Mouse (Mus musculus) midbrain, embryonic 10.5 days (tissue): Measurements from ENCODE around the gene Serbp1. TPM values are rescaled to one million over a fixed set of nuclear protein-coding genes. Genes with fewer than 3 reads are reported as not detected.
"Not testable (repeated sequence)": the region's sequence is repeated elsewhere in the genome, so short reads cannot be mapped to it uniquely, and the experiment has no call there.

Source experiments
- DNase-seq: peaks from one replicate; pipeline ENCODE4 v3.0.0-alpha.2; 2017; ENCODE audit warnings: low spot score
- H3K27ac ChIP-seq: fragments of 300-500 bp; sonication (generic); replicated peaks from 2 replicates; pipeline ENCODE4 v1.5.1; 2016; ENCODE audit warnings: mild to moderate bottlenecking
- H3K27me3 ChIP-seq: fragments of 300-500 bp; sonication (generic); 2 replicates; pipeline ENCODE4 v1.6.1; 2016; ENCODE audit warnings: low read depth, mild to moderate bottlenecking; ENCODE audit not compliant: poor library complexity, severe bottlenecking
- H3K36me3 ChIP-seq: fragments of 300-500 bp; sonication (generic); 2 replicates; pipeline ENCODE4 v1.6.1; 2016; ENCODE audit warnings: mild to moderate bottlenecking, moderate library complexity
- H3K4me1 ChIP-seq: fragments of 300-500 bp; sonication (generic); 2 replicates; pipeline ENCODE4 v1.6.1; 2016
- H3K4me3 ChIP-seq: fragments of 300-500 bp; sonication (generic); 2 replicates; pipeline ENCODE4 v1.5.1; 2016; ENCODE audit warnings: mild to moderate bottlenecking, moderate library complexity
- H3K9me3 ChIP-seq: fragments of 300-500 bp; sonication (generic); replicated peaks from 2 replicates; pipeline ENCODE4 v1.6.1; 2016; ENCODE audit warnings: mild to moderate bottlenecking
- WGBS: fragments of 180-500 bp; shearing (Covaris S2); methylation state at CpG from one replicate; pipeline ENCODE4 v1.1.7; 2016; 5-methylcytosine and 5-hydroxymethylcytosine counted together
- polyA plus RNA-seq: library from polyadenylated mRNA; unstranded; fragments of >200 nt; fragmentation: Nextera tagmentation; extraction: Ambion mirVana; gene quantifications from 2 replicates; pipeline ENCODE4 v1.2.1, GENCODE M21; 2016

The Serbp1 gene
- polyA plus RNA-seq, 1 experiment from 2014 or later: 470 TPM

GRCm38 (mm10) chr6:67218566-67218965 lies 19.4 kb upstream of the Serbp1 start:
- DNase-seq: no peak
- H3K27me3 ChIP-seq: no peaks in the 10 kb centered on the region
- H3K9me3 ChIP-seq: no peaks in the 10 kb centered on the region
- H3K27ac ChIP-seq: no peak overlapping the region
- H3K4me1 ChIP-seq: no peaks in the 10 kb centered on the region
- H3K4me3 ChIP-seq: no peak overlapping the region
- no peaks in the 10 kb centered on the region for H3K36me3 ChIP-seq

GRCm38 (mm10) chr6:67219931-67220330 lies 18.0 kb upstream of the Serbp1 start:
- not testable (repeated sequence) for H3K4me1 ChIP-seq, H3K27ac ChIP-seq, H3K27me3 ChIP-seq, H3K36me3 ChIP-seq, DNase-seq, H3K9me3 ChIP-seq, H3K4me3 ChIP-seq
- 90% methylated on average over 14 of the region's 14 CpGs for WGBS

DNA sequence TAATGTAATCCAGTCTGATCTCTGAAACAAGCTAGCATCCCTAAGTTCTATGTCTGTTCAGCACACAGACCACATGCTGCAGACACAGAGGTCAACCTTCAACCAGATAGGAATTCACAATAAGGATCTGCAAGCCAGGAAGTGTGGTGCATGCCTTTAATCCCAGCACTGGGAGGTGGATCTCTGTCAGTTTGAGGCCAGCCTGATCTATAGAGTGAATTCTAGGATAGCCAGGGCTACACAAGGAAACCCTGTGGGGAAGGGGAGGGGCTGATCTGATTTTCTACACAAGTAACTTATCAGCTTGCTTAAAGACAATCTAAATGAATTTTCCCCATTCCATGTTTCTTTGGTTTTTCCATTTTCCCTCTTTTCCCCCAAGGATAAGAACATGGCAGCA lies 17.2 kb upstream of the Serbp1 start:
- no peak overlapping the region for H3K27ac ChIP-seq
- DNase-seq: no peak
- H3K36me3 ChIP-seq: no peaks in the 10 kb centered on the region
- no peaks in the 10 kb centered on the region for H3K27me3 ChIP-seq
- H3K4me1 ChIP-seq: no peaks in the 10 kb centered on the region
- H3K9me3 ChIP-seq: no peaks in the 10 kb centered on the region
- no peak overlapping the region for H3K4me3 ChIP-seq

DNA sequence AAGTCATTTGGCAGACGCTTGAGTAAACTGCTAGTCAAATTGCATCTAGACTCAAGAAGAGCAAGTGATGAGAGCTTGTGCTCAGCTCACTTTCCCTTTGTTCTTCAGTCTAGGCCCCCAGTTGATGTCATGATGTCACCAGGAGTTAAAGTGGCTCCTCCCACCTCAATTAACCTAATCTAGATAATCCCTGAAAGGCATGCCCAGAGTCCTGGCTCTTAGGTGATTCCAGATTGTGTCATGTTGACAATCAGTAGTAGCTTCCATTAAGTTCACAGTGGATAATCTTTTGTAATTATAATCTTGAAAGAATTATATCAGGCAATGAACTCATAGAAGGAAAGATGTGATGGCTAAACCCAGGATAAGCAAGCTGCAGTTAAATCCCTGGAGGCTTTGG lies 14.9 kb upstream of the Serbp1 start:
- Histone ChIP-seq H3K4me3 (no peak overlapping the region), H3K27ac (no peak overlapping the region), H3K27me3 (no peaks in the 10 kb centered on the region), H3K4me1 (no peaks in the 10 kb centered on the region), H3K36me3 (no peaks in the 10 kb centered on the region), H3K9me3 (no peaks in the 10 kb centered on the region)
- WGBS: 64% methylated on average over 1 of the region's 1 CpGs
- DNase-seq: no peak

DNA sequence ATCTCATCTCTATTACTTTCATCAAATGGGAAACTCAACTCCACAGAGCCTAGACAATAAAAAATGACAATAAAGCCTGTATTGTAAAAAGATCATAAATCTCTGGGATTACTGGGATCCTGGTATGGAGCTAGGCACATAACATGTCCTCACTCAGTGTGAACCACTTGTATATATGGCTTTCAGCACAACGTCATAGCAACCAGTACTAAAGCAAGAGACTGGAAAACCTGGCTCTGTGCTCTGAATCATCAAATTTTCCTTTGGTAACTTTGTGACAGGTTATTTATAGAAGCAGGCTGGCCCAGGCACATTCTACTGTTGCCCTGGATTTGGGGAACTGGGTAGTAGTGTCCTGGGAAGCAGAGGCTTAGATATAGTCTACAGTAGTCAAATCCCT lies 14.5 kb upstream of the Serbp1 start:
- H3K4me3 ChIP-seq: no peak overlapping the region
- WGBS: 86% methylated on average over 1 of the region's 1 CpGs
- no peaks in the 10 kb centered on the region for H3K27me3 ChIP-seq
- H3K36me3 ChIP-seq: no peaks in the 10 kb centered on the region
- DNase-seq: no peak
- H3K27ac ChIP-seq: no peak overlapping the region
- H3K4me1 ChIP-seq: peaks cover 3% of the 10 kb centered on the region
- H3K9me3 ChIP-seq: no peaks in the 10 kb centered on the region

- H3K4me1 ChIP-seq: peaks cover 8% of the 10 kb centered on the region
- no peak overlapping the region for H3K27ac ChIP-seq
- peaks cover 9% of the 10 kb centered on the region for H3K27me3 ChIP-seq
- no peak for DNase-seq
- no peaks in the 10 kb centered on the region for H3K9me3 ChIP-seq
- no peak overlapping the region for H3K4me3 ChIP-seq
- 69% methylated on average over 4 of the region's 4 CpGs for WGBS
- no peaks in the 10 kb centered on the region for H3K36me3 ChIP-seq
Observed at GRCm38 (mm10) chr6:67226286-67226685, 11.7 kb upstream of the Serbp1 start.

DNA sequence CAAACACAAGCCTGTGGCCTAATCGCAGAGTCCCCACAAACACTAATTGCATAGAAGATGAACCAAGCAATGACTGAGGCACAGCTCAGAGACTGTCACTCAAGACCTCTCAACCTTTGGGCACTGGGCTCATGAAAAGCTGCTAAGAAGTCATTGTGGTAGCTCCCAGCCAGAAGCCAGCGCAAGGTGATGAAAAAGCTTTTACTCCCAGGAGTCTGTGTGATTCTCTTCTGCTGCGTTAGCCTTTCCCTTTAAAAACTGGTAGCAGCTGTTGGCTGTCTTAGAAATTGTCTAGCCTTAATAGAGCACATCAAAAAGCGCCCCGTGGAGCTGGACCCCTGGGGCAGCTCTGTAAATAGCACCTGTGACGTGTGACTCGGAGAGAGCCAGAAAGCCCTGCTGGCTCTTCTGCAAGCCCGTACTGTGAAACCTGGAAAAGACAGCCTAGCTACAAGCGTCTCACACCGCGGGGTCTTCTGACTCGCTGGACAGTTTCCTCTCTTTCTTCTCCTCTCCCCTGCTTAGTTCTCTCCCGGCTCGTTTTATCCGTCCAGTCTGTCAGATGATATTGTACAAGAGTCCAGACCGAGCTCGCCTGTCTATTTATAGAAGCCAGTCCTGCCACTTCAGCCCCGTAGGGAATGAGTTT lies 9.4 kb upstream of the Serbp1 start:
- Histone ChIP-seq H3K4me3 (peak overlapping the region; percentile 20), H3K4me1 (peaks cover 8% of the 10 kb centered on the region), H3K36me3 (no peaks in the 10 kb centered on the region), H3K9me3 (no peaks in the 10 kb centered on the region), H3K27ac (no peak overlapping the region), H3K27me3 (peaks cover 9% of the 10 kb centered on the region)
- DNase-seq: peak; percentile 27
- WGBS: 22% methylated on average over 18 of the region's 18 CpGs

DNA sequence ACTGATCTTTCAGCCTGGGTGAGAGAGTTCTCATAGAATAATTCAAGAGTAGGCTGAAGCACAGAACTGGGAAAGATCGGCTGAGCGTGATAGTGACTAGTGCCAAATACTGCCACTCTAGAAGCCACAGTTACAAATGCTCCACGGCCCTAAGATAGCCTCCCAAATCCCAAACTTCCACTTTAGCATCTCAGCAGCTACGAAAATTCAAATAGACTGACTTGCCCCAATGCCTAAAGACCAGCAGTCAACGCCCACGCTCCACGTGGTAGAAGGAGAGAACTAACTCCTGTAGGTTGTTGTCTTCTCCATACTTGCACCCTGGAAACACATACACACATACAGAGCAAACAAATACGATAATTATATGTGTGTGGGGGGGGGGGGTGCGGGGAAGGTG lies 8.5 kb upstream of the Serbp1 start:
- Histone ChIP-seq H3K27ac (no peak overlapping the region), H3K9me3 (no peaks in the 10 kb centered on the region), H3K4me1 (peaks cover 8% of the 10 kb centered on the region), H3K36me3 (no peaks in the 10 kb centered on the region), H3K4me3 (no peak overlapping the region), H3K27me3 (peaks cover 9% of the 10 kb centered on the region)
- no peak for DNase-seq
- WGBS: 53% methylated on average over 9 of the region's 9 CpGs

DNA sequence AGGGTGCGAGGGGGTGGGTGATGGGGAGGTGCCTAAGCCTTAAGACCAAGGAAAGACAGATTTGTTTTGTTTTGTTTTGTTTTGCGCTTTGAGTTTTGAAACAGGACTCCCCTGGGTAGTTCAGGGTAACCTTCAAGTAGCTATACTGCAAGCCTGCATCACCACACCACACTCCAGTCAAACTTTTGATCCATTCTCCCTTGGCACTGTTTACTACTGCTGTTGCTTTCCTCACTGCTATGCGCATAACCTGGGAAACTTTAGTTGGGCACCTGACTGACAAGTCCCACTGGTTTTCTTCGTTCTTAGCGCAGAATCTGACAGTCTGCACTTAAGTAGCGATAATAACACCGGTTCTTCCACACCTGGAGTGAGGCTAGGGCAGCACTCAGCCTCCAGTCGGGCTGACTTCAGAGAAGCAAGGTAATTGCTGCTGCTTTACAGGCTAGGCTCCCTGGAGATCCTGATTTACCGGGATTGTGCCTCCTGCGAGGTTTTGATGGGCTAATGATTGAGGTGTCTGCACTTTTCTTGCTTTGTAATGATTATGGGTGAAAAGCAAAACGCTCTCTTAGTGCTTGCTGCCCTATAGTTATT lies 8.0 kb upstream of the Serbp1 start:
- Histone ChIP-seq H3K27ac (no peak overlapping the region), H3K4me3 (no peak overlapping the region), H3K9me3 (no peaks in the 10 kb centered on the region), H3K4me1 (peaks cover 8% of the 10 kb centered on the region), H3K27me3 (peaks cover 9% of the 10 kb centered on the region), H3K36me3 (no peaks in the 10 kb centered on the region)
- no peak for DNase-seq
- 16% methylated on average over 10 of the region's 11 CpGs for WGBS

DNA sequence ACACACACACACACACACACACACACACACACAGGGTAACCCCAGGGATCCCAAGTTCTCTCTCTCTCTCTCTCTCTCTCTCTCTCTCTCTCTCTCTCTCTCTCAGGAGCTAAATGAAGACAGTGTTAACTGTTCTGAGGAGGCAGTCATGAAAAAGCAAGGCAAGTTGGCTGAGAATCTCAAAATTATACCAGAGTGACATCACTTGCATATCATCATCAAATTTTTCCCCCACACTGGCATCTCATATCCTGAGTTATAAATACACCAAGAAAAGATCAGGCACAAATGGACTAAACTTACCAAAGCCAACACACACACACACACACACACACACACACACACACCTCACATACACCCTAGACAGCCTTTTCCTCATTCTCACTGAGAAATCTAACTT lies 7.0 kb upstream of the Serbp1 start:
- no peak overlapping the region for H3K27ac ChIP-seq
- DNase-seq: no peak
- H3K4me1 ChIP-seq: peaks cover 8% of the 10 kb centered on the region
- no peaks in the 10 kb centered on the region for H3K9me3 ChIP-seq
- H3K36me3 ChIP-seq: no peaks in the 10 kb centered on the region
- peaks cover 9% of the 10 kb centered on the region for H3K27me3 ChIP-seq
- no peak overlapping the region for H3K4me3 ChIP-seq

DNA sequence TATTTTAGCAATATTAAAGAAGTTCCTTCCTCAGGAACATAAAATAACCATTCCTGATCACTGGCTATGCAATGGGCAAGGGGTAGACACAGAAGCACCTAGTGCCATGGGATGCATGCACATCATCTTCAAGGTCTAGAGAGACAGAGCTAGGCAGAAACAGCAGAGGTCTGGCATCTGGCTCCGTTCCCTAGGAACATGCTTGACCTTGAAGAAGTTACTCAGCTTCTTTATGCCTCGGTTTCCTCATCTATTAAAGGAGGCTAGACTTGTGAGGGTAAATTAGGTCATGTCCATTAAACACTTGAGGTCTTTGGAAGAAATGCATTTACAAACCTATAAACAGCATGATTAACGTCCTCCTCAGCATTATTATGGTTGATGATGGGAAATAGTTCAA lies 2.3 kb upstream of the Serbp1 start:
- Histone ChIP-seq H3K4me3 (no peak overlapping the region), H3K36me3 (no peaks in the 10 kb centered on the region), H3K27me3 (no peaks in the 10 kb centered on the region), H3K4me1 (0 out of 2 replicates have a peak, but pooled peaks cover 4% of the 10 kb centered on the region), H3K9me3 (no peaks in the 10 kb centered on the region), H3K27ac (no peak overlapping the region)
- DNase-seq: no peak
- WGBS: 94% methylated on average over 3 of the region's 3 CpGs

- DNase-seq: no peak
Observed at GRCm38 (mm10) chr6:67236491-67237234, 1.3 kb upstream of the Serbp1 start.

DNA sequence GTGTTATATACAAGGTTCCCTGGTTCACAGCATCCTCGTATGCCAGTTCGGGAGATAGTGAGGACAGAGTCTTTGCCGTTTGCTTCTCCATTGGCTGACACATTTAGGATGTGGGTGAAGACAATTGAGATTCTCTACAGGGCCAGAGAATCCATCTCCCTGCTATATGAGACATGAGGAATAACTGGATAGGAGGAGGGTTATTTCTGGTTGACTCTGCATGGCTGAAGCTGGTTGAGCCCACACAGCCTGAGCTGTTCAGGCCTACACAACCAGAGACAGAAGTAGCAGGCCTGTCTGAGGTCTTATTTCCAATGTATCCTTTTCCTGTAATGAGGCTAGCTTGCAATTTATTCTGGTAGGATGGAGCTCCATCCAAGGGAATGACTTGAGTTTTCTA lies 3.3 kb downstream of the Serbp1 start:
- H3K36me3 ChIP-seq: no peaks in the 10 kb centered on the region
- H3K9me3 ChIP-seq: no peaks in the 10 kb centered on the region
- H3K27ac ChIP-seq: no peak overlapping the region
- no peak for DNase-seq
- no peak overlapping the region for H3K4me3 ChIP-seq
- 90% methylated on average over 3 of the region's 3 CpGs for WGBS
- H3K27me3 ChIP-seq: no peaks in the 10 kb centered on the region
- H3K4me1 ChIP-seq: 0 out of 2 replicates have a peak, but pooled peaks cover 4% of the 10 kb centered on the region

More at GRCm38 (mm10) chr6:67236491-67237234, 1.3 kb upstream of the Serbp1 start:
- no peaks in the 10 kb centered on the region for H3K36me3 ChIP-seq
- H3K27me3 ChIP-seq: no peaks in the 10 kb centered on the region
- 0 out of 2 replicates have a peak, but pooled peaks cover 4% of the 10 kb centered on the region for H3K4me1 ChIP-seq
- H3K9me3 ChIP-seq: no peaks in the 10 kb centered on the region
- H3K27ac ChIP-seq: no peak overlapping the region
- 85% methylated on average over 7 of the region's 7 CpGs for WGBS
- H3K4me3 ChIP-seq: no peak overlapping the region
